Mouse (Mus musculus) small intestine, adult 2 months (tissue): Measurements from ENCODE around the gene Ralgps2. TPM values are rescaled to one million over a fixed set of nuclear protein-coding genes. Genes with fewer than 3 reads are reported as not detected.

ENCODE experiments used
- H3K27ac ChIP-seq: fragments of 200-500 bp; 2 replicates; pipeline ENCODE4 v1.5.1; 2012; ENCODE audit warnings: low read depth, low read length, control low read depth, inconsistent platforms; ENCODE audit not compliant: insufficient read depth
- H3K27me3 ChIP-seq: fragments of 200-500 bp; 2 replicates; pipeline ENCODE4 v1.6.1; 2012; ENCODE audit warnings: mild to moderate bottlenecking, moderate library complexity, low read length, inconsistent platforms; ENCODE audit not compliant: control insufficient read depth, insufficient read depth
- H3K36me3 ChIP-seq: fragments of 200-500 bp; 2 replicates; pipeline ENCODE4 v1.6.1; 2012; ENCODE audit warnings: mild to moderate bottlenecking, low read length, control low read depth, inconsistent platforms; ENCODE audit not compliant: control insufficient read depth, insufficient read depth
- H3K4me1 ChIP-seq: fragments of 200-500 bp; 2 replicates; pipeline ENCODE4 v1.6.1; 2012; ENCODE audit warnings: low read length, inconsistent platforms, mixed read lengths; ENCODE audit not compliant: control insufficient read depth, insufficient read depth, insufficient read length
- H3K4me3 ChIP-seq: fragments of 200-500 bp; 2 replicates; pipeline ENCODE4 v1.5.1; 2012; ENCODE audit warnings: low read depth, mild to moderate bottlenecking, control low read depth, inconsistent platforms, low read length, moderate library complexity
- CTCF ChIP-seq: fragments of 200-500 bp; IDR thresholded peaks from 2 replicates; pipeline ENCODE4 v1.5.1; 2012; ENCODE audit warnings: low read depth, mild to moderate bottlenecking, control low read depth, inconsistent platforms, low read length, moderate library complexity, mixed read lengths; ENCODE audit not compliant: insufficient replicate concordance, insufficient read length; ENCODE audit errors: extremely low read depth
- POLR2A ChIP-seq: fragments of 200-500 bp; IDR thresholded peaks from 2 replicates; pipeline ENCODE4 v1.6.1; 2012; ENCODE audit warnings: low read depth, mild to moderate bottlenecking, control low read depth, inconsistent platforms, low read length, moderate library complexity
- WGBS: fragments of 180-500 bp; shearing (Covaris S2); methylation state at CpG from one replicate; pipeline ENCODE4 v1.1.7; 2018; 5-methylcytosine and 5-hydroxymethylcytosine counted together
- polyA plus RNA-seq: library from polyadenylated mRNA; depleted of rRNA; stranded (reverse); fragments of >200 nt; gene quantifications from 2 replicates; pipeline ENCODE4 v1.2.3, GENCODE M21; 2012

Ralgps2 gene
- polyA plus RNA-seq, 1 experiment, result 21.6 TPM

GRCm38 (mm10) chr1:156864240-156864639, 75.2 kb downstream of the Ralgps2 start:
- Histone ChIP-seq H3K4me3 (no peak overlapping the region), H3K27ac (no peak overlapping the region), H3K36me3 (peaks cover 12% of the 10 kb centered on the region), H3K4me1 (peaks cover 3% of the 10 kb centered on the region; the same call in 1 of the 2 replicates), H3K27me3 (no peaks in the 10 kb centered on the region)
- WGBS, result 78% methylated on average over 3 of the region's 3 CpGs
- TF ChIP-seq CTCF (no peak), POLR2A (no peak)

- H3K36me3 ChIP-seq, result peaks cover 11% of the 10 kb centered on the region
- no peak for TF ChIP-seq CTCF
- H3K4me3 ChIP-seq, result no peak overlapping the region
- no peak overlapping the region for H3K27ac ChIP-seq
- peaks cover 5% of the 10 kb centered on the region; the same call in 1 of the 2 replicates for H3K4me1 ChIP-seq
- 78% methylated on average over 3 of the region's 3 CpGs for WGBS
- H3K27me3 ChIP-seq, result no peaks in the 10 kb centered on the region
Observed at GRCm38 (mm10) chr1:156863726-156864125, 75.7 kb downstream of the Ralgps2 start.

- Histone ChIP-seq H3K27ac (no peak overlapping the region), H3K4me3 (no peak overlapping the region), H3K27me3 (no peaks in the 10 kb centered on the region), H3K4me1 (peaks cover 5% of the 10 kb centered on the region; the same call in 1 of the 2 replicates), H3K36me3 (peaks cover 7% of the 10 kb centered on the region)
- 8% methylated on average over 4 of the region's 4 CpGs for WGBS
- TF ChIP-seq CTCF (peak; percentile 85; the same call in 1 of the 2 replicates), POLR2A (no peak)
Observed at GRCm38 (mm10) chr1:156861475-156862043, 77.9 kb downstream of the Ralgps2 start.

- Histone ChIP-seq H3K27me3 (no peaks in the 10 kb centered on the region), H3K36me3 (peaks cover 4% of the 10 kb centered on the region), H3K27ac (no peak overlapping the region), H3K4me1 (peaks cover 5% of the 10 kb centered on the region; the same call in 1 of the 2 replicates), H3K4me3 (no peak overlapping the region)
- 82% methylated on average over 8 of the region's 8 CpGs for WGBS
- TF ChIP-seq CTCF, result no peak
- TF ChIP-seq POLR2A, result no peak
Observed at GRCm38 (mm10) chr1:156860266-156860665, 79.2 kb downstream of the Ralgps2 start.

- H3K27me3 ChIP-seq, result no peaks in the 10 kb centered on the region
- H3K4me1 ChIP-seq, result peaks cover 5% of the 10 kb centered on the region; the same call in 1 of the 2 replicates
- H3K36me3 ChIP-seq, result peaks cover 2% of the 10 kb centered on the region
- H3K4me3 ChIP-seq, result no peak overlapping the region
- TF ChIP-seq POLR2A (no peak), CTCF (no peak)
- H3K27ac ChIP-seq, result no peak overlapping the region
- 48% methylated on average over 2 of the region's 2 CpGs for WGBS
Observed at GRCm38 (mm10) chr1:156859711-156860250, 79.6 kb downstream of the Ralgps2 start.

GRCm38 (mm10) chr1:156859156-156859555, 80.3 kb downstream of the Ralgps2 start:
- H3K4me3 ChIP-seq, result no peak overlapping the region
- H3K27ac ChIP-seq, result no peak overlapping the region
- no peaks in the 10 kb centered on the region for H3K27me3 ChIP-seq
- 97% methylated on average over 2 of the region's 2 CpGs for WGBS
- H3K4me1 ChIP-seq, result peaks cover 5% of the 10 kb centered on the region; the same call in 1 of the 2 replicates
- peaks cover 2% of the 10 kb centered on the region for H3K36me3 ChIP-seq
- no peak for TF ChIP-seq POLR2A
- TF ChIP-seq CTCF, result no peak

- H3K27ac ChIP-seq, result no peak overlapping the region
- H3K36me3 ChIP-seq, result peaks cover 2% of the 10 kb centered on the region
- no peak for TF ChIP-seq POLR2A
- TF ChIP-seq CTCF, result no peak
- WGBS, result 92% methylated on average over 2 of the region's 2 CpGs
- H3K4me1 ChIP-seq, result peaks cover 2% of the 10 kb centered on the region; the same call in 1 of the 2 replicates
- no peaks in the 10 kb centered on the region for H3K27me3 ChIP-seq
- H3K4me3 ChIP-seq, result no peak overlapping the region
Observed at GRCm38 (mm10) chr1:156856666-156857065, 82.8 kb downstream of the Ralgps2 start.
